Mouse (Mus musculus) erythroblast, embryonic 14.5 days (primary cell): ENCODE data around the gene 1810046K07Rik.

Experiments used
- GATA1 ChIP-seq: IDR thresholded peaks from 2 replicates; pipeline ENCODE4 v1.6.1; 2012; ENCODE audit warnings: low read length, inconsistent platforms, mixed read lengths
- TAL1 ChIP-seq: IDR thresholded peaks from 3 replicates; pipeline ENCODE4 v1.6.1; 2012; ENCODE audit warnings: low read length, inconsistent platforms, mixed read lengths

- no peak for TF ChIP-seq GATA1
- no peak for TF ChIP-seq TAL1
Measured at GRCm38 (mm10) chr9:51310515-51310914, 18.2 kb downstream of the 1810046K07Rik start.
